Mouse (Mus musculus): Measurements from ENCODE around the gene Fignl1. TPM values are rescaled to one million over a fixed set of nuclear protein-coding genes. Genes with fewer than 3 reads are reported as not detected.
A peak's percentile ranks its signal among the peaks of the same experiment; 100 is the strongest.

Gene Fignl1
- polyA plus RNA-seq, 1 experiment from 2014 or later, result 52.6 TPM

- peak overlapping the region; percentile 80 for H3K27ac ChIP-seq (ENCODE audit: low read length)
- no peaks in the 10 kb centered on the region for H3K27me3 ChIP-seq (ENCODE audit: control insufficient read depth, insufficient read depth, low read length)
- peak overlapping the region; percentile 22 for H3K4me2 ChIP-seq (replicated peaks; ENCODE audit: low read depth, low read length)
- H3K9ac ChIP-seq (replicated peaks; ENCODE audit: low read depth, low read length), result 0 out of 2 replicates have a peak overlapping the region, but pooled peaks have one; percentile 10
- peak; percentile 62; the same call in 1 of the 2 replicates for ATAC-seq (ENCODE audit: insufficient number of reproducible peaks, insufficient read depth, low FRiP score, low read depth)
- no peak overlapping the region for H3K4me3 ChIP-seq (ENCODE audit: low read depth, low read length)
- H3K9me3 ChIP-seq (ENCODE audit: control insufficient read depth, low read depth, low read length), result no peaks in the 10 kb centered on the region
- WGBS, result 22% methylated on average over 18 of the region's 18 CpGs
- peaks cover 46% of the 10 kb centered on the region for H3K4me1 ChIP-seq (ENCODE audit: control insufficient read depth, insufficient read depth, low read length)
- H3K36me3 ChIP-seq (ENCODE audit: control insufficient read depth, insufficient read depth, low read length), result no peaks in the 10 kb centered on the region
These were observed 28.1 kb upstream of the Fignl1 start for GRCm38 (mm10) chr11:11836713-11837370.

- Histone ChIP-seq H3K4me1 (ENCODE audit: control insufficient read depth, insufficient read depth, low read length) (peaks cover 46% of the 10 kb centered on the region), H3K36me3 (ENCODE audit: control insufficient read depth, insufficient read depth, low read length) (no peaks in the 10 kb centered on the region), H3K4me3 (ENCODE audit: low read depth, low read length) (no peak overlapping the region), H3K9ac (replicated peaks; ENCODE audit: low read depth, low read length) (0 out of 2 replicates have a peak overlapping the region, but pooled peaks have one; percentile 10), H3K27ac (ENCODE audit: low read length) (peak overlapping the region; percentile 80; the same call in 1 of the 2 replicates), H3K9me3 (ENCODE audit: control insufficient read depth, low read depth, low read length) (no peaks in the 10 kb centered on the region), H3K4me2 (replicated peaks; ENCODE audit: low read depth, low read length) (no peak overlapping the region), H3K27me3 (ENCODE audit: control insufficient read depth, insufficient read depth, low read length) (no peaks in the 10 kb centered on the region)
- no peak for ATAC-seq (ENCODE audit: insufficient number of reproducible peaks, insufficient read depth, low FRiP score, low read depth)
- WGBS, result 42% methylated on average over 8 of the region's 8 CpGs
These were observed 27.5 kb upstream of the Fignl1 start for GRCm38 (mm10) chr11:11836262-11836661.

GRCm38 (mm10) chr11:11835791-11836190 lies 27.0 kb upstream of the Fignl1 start:
- no peak overlapping the region for H3K4me3 ChIP-seq (ENCODE audit: low read depth, low read length)
- peaks cover 48% of the 10 kb centered on the region for H3K4me1 ChIP-seq (ENCODE audit: control insufficient read depth, insufficient read depth, low read length)
- H3K9ac ChIP-seq (replicated peaks; ENCODE audit: low read depth, low read length), result no peak overlapping the region
- H3K9me3 ChIP-seq (ENCODE audit: control insufficient read depth, low read depth, low read length), result no peaks in the 10 kb centered on the region
- H3K36me3 ChIP-seq (ENCODE audit: control insufficient read depth, insufficient read depth, low read length), result no peaks in the 10 kb centered on the region
- no peaks in the 10 kb centered on the region for H3K27me3 ChIP-seq (ENCODE audit: control insufficient read depth, insufficient read depth, low read length)
- ATAC-seq (ENCODE audit: insufficient number of reproducible peaks, insufficient read depth, low FRiP score, low read depth), result no peak
- H3K4me2 ChIP-seq (replicated peaks; ENCODE audit: low read depth, low read length), result no peak overlapping the region
- 79% methylated on average over 4 of the region's 4 CpGs for WGBS
- H3K27ac ChIP-seq (ENCODE audit: low read length), result peak overlapping the region; percentile 80; the same call in 1 of the 2 replicates

GRCm38 (mm10) chr11:11835361-11835760 lies 26.6 kb upstream of the Fignl1 start:
- 33% methylated on average over 6 of the region's 6 CpGs for WGBS
- Histone ChIP-seq H3K4me1 (ENCODE audit: control insufficient read depth, insufficient read depth, low read length) (peaks cover 53% of the 10 kb centered on the region), H3K36me3 (ENCODE audit: control insufficient read depth, insufficient read depth, low read length) (no peaks in the 10 kb centered on the region), H3K27me3 (ENCODE audit: control insufficient read depth, insufficient read depth, low read length) (no peaks in the 10 kb centered on the region), H3K4me3 (ENCODE audit: low read depth, low read length) (no peak overlapping the region), H3K27ac (ENCODE audit: low read length) (peak overlapping the region; percentile 80; the same call in 1 of the 2 replicates), H3K9ac (replicated peaks; ENCODE audit: low read depth, low read length) (no peak overlapping the region), H3K4me2 (replicated peaks; ENCODE audit: low read depth, low read length) (no peak overlapping the region), H3K9me3 (ENCODE audit: control insufficient read depth, low read depth, low read length) (no peaks in the 10 kb centered on the region)
- ATAC-seq (ENCODE audit: insufficient number of reproducible peaks, insufficient read depth, low FRiP score, low read depth), result no peak

- no peak overlapping the region for H3K4me2 ChIP-seq (replicated peaks; ENCODE audit: low read depth, low read length)
- ATAC-seq (ENCODE audit: insufficient number of reproducible peaks, insufficient read depth, low FRiP score, low read depth), result no peak
- H3K9ac ChIP-seq (replicated peaks; ENCODE audit: low read depth, low read length), result no peak overlapping the region
- no peaks in the 10 kb centered on the region for H3K36me3 ChIP-seq (ENCODE audit: control insufficient read depth, insufficient read depth, low read length)
- H3K9me3 ChIP-seq (ENCODE audit: control insufficient read depth, low read depth, low read length), result no peaks in the 10 kb centered on the region
- H3K4me1 ChIP-seq (ENCODE audit: control insufficient read depth, insufficient read depth, low read length), result peaks cover 73% of the 10 kb centered on the region
- 31% methylated on average over 8 of the region's 8 CpGs for WGBS
- H3K27me3 ChIP-seq (ENCODE audit: control insufficient read depth, insufficient read depth, low read length), result no peaks in the 10 kb centered on the region
- peak overlapping the region; percentile 93 for H3K27ac ChIP-seq (ENCODE audit: low read length)
- no peak overlapping the region for H3K4me3 ChIP-seq (ENCODE audit: low read depth, low read length)
These were observed 24.3 kb upstream of the Fignl1 start for GRCm38 (mm10) chr11:11833100-11833499.

- WGBS, result 34% methylated on average over 6 of the region's 6 CpGs
- H3K9ac ChIP-seq (replicated peaks; ENCODE audit: low read depth, low read length), result no peak overlapping the region; the same call in 1 of the 2 replicates
These were observed 24.0 kb upstream of the Fignl1 start for GRCm38 (mm10) chr11:11832755-11833084.

GRCm38 (mm10) chr11:11831940-11832754 lies 23.4 kb upstream of the Fignl1 start:
- Histone ChIP-seq H3K27ac (ENCODE audit: low read length) (peak overlapping the region; percentile 93), H3K27me3 (ENCODE audit: control insufficient read depth, insufficient read depth, low read length) (no peaks in the 10 kb centered on the region), H3K4me2 (replicated peaks; ENCODE audit: low read depth, low read length) (no peak overlapping the region), H3K4me1 (ENCODE audit: control insufficient read depth, insufficient read depth, low read length) (peaks cover 66% of the 10 kb centered on the region), H3K9me3 (ENCODE audit: control insufficient read depth, low read depth, low read length) (no peaks in the 10 kb centered on the region), H3K36me3 (ENCODE audit: control insufficient read depth, insufficient read depth, low read length) (no peaks in the 10 kb centered on the region), H3K4me3 (ENCODE audit: low read depth, low read length) (no peak overlapping the region), H3K9ac (replicated peaks; ENCODE audit: low read depth, low read length) (no peak overlapping the region; the same call in 1 of the 2 replicates)
- 3% methylated on average over 6 of the region's 6 CpGs for WGBS
- ATAC-seq (ENCODE audit: insufficient number of reproducible peaks, insufficient read depth, low FRiP score, low read depth), result 0 out of 2 replicates have a peak, but pooled peaks have one; percentile 14

More at GRCm38 (mm10) chr11:11832755-11833084, 24.0 kb upstream of the Fignl1 start:
- H3K27ac ChIP-seq (ENCODE audit: low read length), result peak overlapping the region; percentile 93
- no peak for ATAC-seq (ENCODE audit: insufficient number of reproducible peaks, insufficient read depth, low FRiP score, low read depth)
- no peak overlapping the region for H3K4me3 ChIP-seq (ENCODE audit: low read depth, low read length)
- H3K27me3 ChIP-seq (ENCODE audit: control insufficient read depth, insufficient read depth, low read length), result no peaks in the 10 kb centered on the region
- no peaks in the 10 kb centered on the region for H3K9me3 ChIP-seq (ENCODE audit: control insufficient read depth, low read depth, low read length)
- no peaks in the 10 kb centered on the region for H3K36me3 ChIP-seq (ENCODE audit: control insufficient read depth, insufficient read depth, low read length)
- H3K4me2 ChIP-seq (replicated peaks; ENCODE audit: low read depth, low read length), result no peak overlapping the region
- peaks cover 72% of the 10 kb centered on the region for H3K4me1 ChIP-seq (ENCODE audit: control insufficient read depth, insufficient read depth, low read length)

- Histone ChIP-seq H3K4me1 (ENCODE audit: control insufficient read depth, insufficient read depth, low read length) (peaks cover 60% of the 10 kb centered on the region), H3K27me3 (ENCODE audit: control insufficient read depth, insufficient read depth, low read length) (no peaks in the 10 kb centered on the region), H3K36me3 (ENCODE audit: control insufficient read depth, insufficient read depth, low read length) (no peaks in the 10 kb centered on the region), H3K27ac (ENCODE audit: low read length) (peak overlapping the region; percentile 93), H3K4me2 (replicated peaks; ENCODE audit: low read depth, low read length) (no peak overlapping the region), H3K9me3 (ENCODE audit: control insufficient read depth, low read depth, low read length) (no peaks in the 10 kb centered on the region), H3K4me3 (ENCODE audit: low read depth, low read length) (no peak overlapping the region), H3K9ac (replicated peaks; ENCODE audit: low read depth, low read length) (no peak overlapping the region; the same call in 1 of the 2 replicates)
- WGBS, result 13% methylated on average over 6 of the region's 6 CpGs
- no peak for ATAC-seq (ENCODE audit: insufficient number of reproducible peaks, insufficient read depth, low FRiP score, low read depth)
These were observed 22.8 kb upstream of the Fignl1 start for GRCm38 (mm10) chr11:11831526-11831925.
